Mouse (Mus musculus) CH12.LX (cell line): ENCODE measurements at regions not wholly inside any gene's neighbourhood (a gene's known extent, or its start where the extent isn't known, plus 50 kb on each side); places are given as distances from the start of the nearest gene placed in this dataset.

Experiments used
- EP300 ChIP-seq: IDR thresholded peaks from 2 replicates; pipeline ENCODE4 v1.6.1; 2011; ENCODE audit warnings: low read length, improper control_type of control experiment
- HCFC1 ChIP-seq: IDR thresholded peaks from 2 replicates; pipeline ENCODE4 v1.6.1; 2012; ENCODE audit warnings: low read depth, mild to moderate bottlenecking, inconsistent platforms, low read length, improper control_type of control experiment
- KAT2A ChIP-seq: IDR thresholded peaks from 2 replicates; pipeline ENCODE4 v1.6.1; 2012; ENCODE audit warnings: low read length, improper control_type of control experiment, inconsistent platforms; ENCODE audit not compliant: insufficient replicate concordance
- MYC ChIP-seq: IDR thresholded peaks from 2 replicates; pipeline ENCODE4 v1.6.1; 2011; ENCODE audit warnings: low read depth, mild to moderate bottlenecking, improper control_type of control experiment, low read length
- NRF1 ChIP-seq: IDR thresholded peaks from 2 replicates; pipeline ENCODE4 v1.6.1; 2014; ENCODE audit warnings: low read depth, mild to moderate bottlenecking, inconsistent platforms, low read length, improper control_type of control experiment, moderate library complexity
- RAD21 ChIP-seq: IDR thresholded peaks from 2 replicates; pipeline ENCODE4 v1.6.1; 2011; ENCODE audit warnings: low read depth, mild to moderate bottlenecking, low read length, improper control_type of control experiment, moderate library complexity

DNA sequence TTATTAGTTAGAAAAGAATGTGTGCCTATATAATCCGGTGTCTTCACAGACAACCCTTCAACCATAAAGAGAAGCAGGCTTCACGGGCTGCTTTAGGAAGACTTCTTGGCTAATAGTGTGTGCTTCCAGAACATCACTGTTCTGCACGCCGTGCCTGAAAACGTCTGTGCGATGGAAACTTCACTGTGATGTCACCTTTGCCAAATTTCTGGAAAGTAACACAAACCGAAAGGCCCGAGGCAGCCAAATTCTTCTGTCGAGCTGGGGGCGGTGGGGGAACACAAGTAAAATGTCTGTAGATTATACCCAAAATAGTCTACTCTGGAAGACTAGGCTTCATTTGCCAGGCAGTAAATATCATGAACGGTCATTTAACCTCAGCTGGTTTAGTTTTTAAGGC is 327.5 kb upstream of the Gm5148 start:
- no peak for TF ChIP-seq RAD21
- no peak for TF ChIP-seq HCFC1
- TF ChIP-seq MYC: no peak
- TF ChIP-seq EP300: no peak
- TF ChIP-seq NRF1: no peak
- TF ChIP-seq KAT2A: no peak
